Mouse (Mus musculus): ENCODE measurements at regions not wholly inside any gene's neighbourhood (a gene's known extent, or its start where the extent isn't known, plus 50 kb on each side); places are given as distances from the start of the nearest gene placed in this dataset.

- Histone ChIP-seq H3K27ac (replicated peaks in 1 of 2; ENCODE audit: control insufficient read depth in 1 of 2, insufficient read depth in 1 of 2, low read depth in 2 of 2, low read length in 2 of 2) (no peak overlapping the region), H3K27me3 (ENCODE audit: control insufficient read depth, insufficient read depth, low read length) (no peaks in the 10 kb centered on the region), H3K9me3 (ENCODE audit: control insufficient read depth, low read length) (0 out of 2 replicates have a peak, but pooled peaks cover 3% of the 10 kb centered on the region), H3K4me3 (ENCODE audit: control insufficient read depth in 1 of 2, insufficient read depth in 1 of 2, low read depth in 1 of 2, low read length in 2 of 2) (no peak overlapping the region), H3K36me3 (ENCODE audit: control insufficient read depth, insufficient read depth, low read length) (no peaks in the 10 kb centered on the region), H3K9ac (ENCODE audit: low read length) (no peak overlapping the region), H3K4me1 (ENCODE audit: control insufficient read depth in 2 of 2, insufficient read depth in 2 of 2, low read length in 2 of 2) (no peaks in the 10 kb centered on the region), H3K4me2 (ENCODE audit: low read length) (no peak overlapping the region)
- 83% methylated on average over 3 of the region's 3 CpGs for WGBS
- ATAC-seq (ENCODE audit: insufficient number of reproducible peaks, insufficient read depth, low FRiP score, low read depth) = no peak
Observed at GRCm38 (mm10) chr4:45683205-45683604, 115.6 kb upstream of the Aldh1b1 start.

GRCm38 (mm10) chr4:45682746-45683145 lies 116.1 kb upstream of the Aldh1b1 start:
- 0 out of 2 replicates have a peak, but pooled peaks cover 3% of the 10 kb centered on the region for H3K9me3 ChIP-seq (ENCODE audit: control insufficient read depth, low read length)
- no peaks in the 10 kb centered on the region for H3K36me3 ChIP-seq (ENCODE audit: control insufficient read depth, insufficient read depth, low read length)
- no peak overlapping the region for H3K4me3 ChIP-seq (ENCODE audit: control insufficient read depth in 1 of 2, insufficient read depth in 1 of 2, low read depth in 1 of 2, low read length in 2 of 2)
- 77% methylated on average over 8 of the region's 8 CpGs for WGBS
- H3K27me3 ChIP-seq (ENCODE audit: control insufficient read depth, insufficient read depth, low read length) = no peaks in the 10 kb centered on the region
- no peak overlapping the region for H3K9ac ChIP-seq (ENCODE audit: low read length)
- H3K4me2 ChIP-seq (ENCODE audit: low read length) = no peak overlapping the region
- H3K27ac ChIP-seq (replicated peaks in 1 of 2; ENCODE audit: control insufficient read depth in 1 of 2, insufficient read depth in 1 of 2, low read depth in 2 of 2, low read length in 2 of 2) = no peak overlapping the region
- H3K4me1 ChIP-seq (ENCODE audit: control insufficient read depth in 2 of 2, insufficient read depth in 2 of 2, low read length in 2 of 2) = no peaks in the 10 kb centered on the region
- no peak for ATAC-seq (ENCODE audit: insufficient number of reproducible peaks, insufficient read depth, low FRiP score, low read depth)

GRCm38 (mm10) chr4:45676137-45676536 lies 122.7 kb upstream of the Aldh1b1 start:
- H3K4me3 ChIP-seq (ENCODE audit: control insufficient read depth in 1 of 2, insufficient read depth in 1 of 2, low read depth in 1 of 2, low read length in 2 of 2) = no peak overlapping the region
- H3K27me3 ChIP-seq (ENCODE audit: control insufficient read depth, insufficient read depth, low read length) = peaks cover 6% of the 10 kb centered on the region; the same call in 1 of the 2 replicates
- no peak overlapping the region for H3K9ac ChIP-seq (ENCODE audit: low read length)
- no peak overlapping the region for H3K4me2 ChIP-seq (ENCODE audit: low read length)
- no peaks in the 10 kb centered on the region for H3K36me3 ChIP-seq (ENCODE audit: control insufficient read depth, insufficient read depth, low read length)
- WGBS = 56% methylated on average over 6 of the region's 6 CpGs
- no peaks in the 10 kb centered on the region for H3K9me3 ChIP-seq (ENCODE audit: control insufficient read depth, low read length)
- H3K4me1 ChIP-seq (ENCODE audit: control insufficient read depth in 2 of 2, insufficient read depth in 2 of 2, low read length in 2 of 2) = no peaks in the 10 kb centered on the region
- no peak for ATAC-seq (ENCODE audit: insufficient number of reproducible peaks, insufficient read depth, low FRiP score, low read depth)
- no peak overlapping the region for H3K27ac ChIP-seq (replicated peaks in 1 of 2; ENCODE audit: control insufficient read depth in 1 of 2, insufficient read depth in 1 of 2, low read depth in 2 of 2, low read length in 2 of 2)

- H3K27me3 ChIP-seq (ENCODE audit: control insufficient read depth, insufficient read depth, low read length) = peaks cover 6% of the 10 kb centered on the region; the same call in 1 of the 2 replicates
- H3K9me3 ChIP-seq (ENCODE audit: control insufficient read depth, low read length) = no peaks in the 10 kb centered on the region
- H3K4me1 ChIP-seq (ENCODE audit: control insufficient read depth in 2 of 2, insufficient read depth in 2 of 2, low read length in 2 of 2) = no peaks in the 10 kb centered on the region
- no peaks in the 10 kb centered on the region for H3K36me3 ChIP-seq (ENCODE audit: control insufficient read depth, insufficient read depth, low read length)
- 90% methylated on average over 10 of the region's 10 CpGs for WGBS
- no peak overlapping the region for H3K4me2 ChIP-seq (ENCODE audit: low read length)
- H3K27ac ChIP-seq (replicated peaks in 1 of 2; ENCODE audit: control insufficient read depth in 1 of 2, insufficient read depth in 1 of 2, low read depth in 2 of 2, low read length in 2 of 2) = no peak overlapping the region
- no peak overlapping the region for H3K9ac ChIP-seq (ENCODE audit: low read length)
- H3K4me3 ChIP-seq (ENCODE audit: control insufficient read depth in 1 of 2, insufficient read depth in 1 of 2, low read depth in 1 of 2, low read length in 2 of 2) = no peak overlapping the region
- no peak for ATAC-seq (ENCODE audit: insufficient number of reproducible peaks, insufficient read depth, low FRiP score, low read depth)
Observed at GRCm38 (mm10) chr4:45674291-45674690, 124.5 kb upstream of the Aldh1b1 start.

- no peak overlapping the region for H3K27ac ChIP-seq (replicated peaks in 1 of 2; ENCODE audit: control insufficient read depth in 1 of 2, insufficient read depth in 1 of 2, low read depth in 2 of 2, low read length in 2 of 2)
- H3K4me3 ChIP-seq (ENCODE audit: control insufficient read depth in 1 of 2, insufficient read depth in 1 of 2, low read depth in 1 of 2, low read length in 2 of 2) = no peak overlapping the region
- no peaks in the 10 kb centered on the region for H3K9me3 ChIP-seq (ENCODE audit: control insufficient read depth, low read length)
- WGBS = 43% methylated on average over 16 of the region's 16 CpGs
- H3K4me1 ChIP-seq (ENCODE audit: control insufficient read depth in 2 of 2, insufficient read depth in 2 of 2, low read length in 2 of 2) = no peaks in the 10 kb centered on the region
- H3K4me2 ChIP-seq (ENCODE audit: low read length) = no peak overlapping the region
- no peaks in the 10 kb centered on the region for H3K36me3 ChIP-seq (ENCODE audit: control insufficient read depth, insufficient read depth, low read length)
- peaks cover 6% of the 10 kb centered on the region; the same call in 1 of the 2 replicates for H3K27me3 ChIP-seq (ENCODE audit: control insufficient read depth, insufficient read depth, low read length)
- no peak overlapping the region for H3K9ac ChIP-seq (ENCODE audit: low read length)
- no peak for ATAC-seq (ENCODE audit: insufficient number of reproducible peaks, insufficient read depth, low FRiP score, low read depth)
Observed at GRCm38 (mm10) chr4:45673081-45673819, 125.6 kb upstream of the Aldh1b1 start.

GRCm38 (mm10) chr4:45672262-45673076 lies 126.4 kb upstream of the Aldh1b1 start:
- ATAC-seq (ENCODE audit: insufficient number of reproducible peaks, insufficient read depth, low FRiP score, low read depth) = no peak
- no peak overlapping the region for H3K4me3 ChIP-seq (ENCODE audit: control insufficient read depth in 1 of 2, insufficient read depth in 1 of 2, low read depth in 1 of 2, low read length in 2 of 2)
- WGBS = 56% methylated on average over 16 of the region's 16 CpGs
- no peak overlapping the region for H3K4me2 ChIP-seq (ENCODE audit: low read length)
- no peak overlapping the region for H3K9ac ChIP-seq (ENCODE audit: low read length)
- H3K36me3 ChIP-seq (ENCODE audit: control insufficient read depth, insufficient read depth, low read length) = no peaks in the 10 kb centered on the region
- peaks cover 6% of the 10 kb centered on the region; the same call in 1 of the 2 replicates for H3K27me3 ChIP-seq (ENCODE audit: control insufficient read depth, insufficient read depth, low read length)
- H3K27ac ChIP-seq (replicated peaks in 1 of 2; ENCODE audit: control insufficient read depth in 1 of 2, insufficient read depth in 1 of 2, low read depth in 2 of 2, low read length in 2 of 2) = no peak overlapping the region
- H3K9me3 ChIP-seq (ENCODE audit: control insufficient read depth, low read length) = no peaks in the 10 kb centered on the region
- no peaks in the 10 kb centered on the region for H3K4me1 ChIP-seq (ENCODE audit: control insufficient read depth in 2 of 2, insufficient read depth in 2 of 2, low read length in 2 of 2)

- Histone ChIP-seq H3K4me1 (ENCODE audit: control insufficient read depth in 2 of 2, insufficient read depth in 2 of 2, low read length in 2 of 2) (no peaks in the 10 kb centered on the region), H3K9me3 (ENCODE audit: control insufficient read depth, low read length) (no peaks in the 10 kb centered on the region), H3K27me3 (ENCODE audit: control insufficient read depth, insufficient read depth, low read length) (no peaks in the 10 kb centered on the region), H3K9ac (ENCODE audit: low read length) (no peak overlapping the region), H3K36me3 (ENCODE audit: control insufficient read depth, insufficient read depth, low read length) (no peaks in the 10 kb centered on the region), H3K4me2 (ENCODE audit: low read length) (no peak overlapping the region), H3K4me3 (ENCODE audit: control insufficient read depth in 1 of 2, insufficient read depth in 1 of 2, low read depth in 1 of 2, low read length in 2 of 2) (no peak overlapping the region), H3K27ac (replicated peaks in 1 of 2; ENCODE audit: control insufficient read depth in 1 of 2, insufficient read depth in 1 of 2, low read depth in 2 of 2, low read length in 2 of 2) (no peak overlapping the region)
- ATAC-seq (ENCODE audit: insufficient number of reproducible peaks, insufficient read depth, low FRiP score, low read depth) = no peak
- WGBS = 48% methylated on average over 8 of the region's 8 CpGs
Observed at GRCm38 (mm10) chr4:45664372-45664771, 132.1 kb upstream of the Shb start.
